Mouse (Mus musculus) thymus, postnatal 36 days (tissue): ENCODE results near the gene Cr1l.

Experiments
- DNase-seq, 2 experiments: peaks; one replicate each; pipeline ENCODE4 v3.0.0; 2022; ENCODE audit warnings: mixed read lengths in 2 of 2

The Cr1l gene

GRCm38 (mm10) chr1:195130953-195131674 lies at the start of gene Cr1l:
Gene Cr1l (minus strand): TSS chr1:195131586.
- peak; percentile 90 to 92 for DNase-seq

GRCm38 (mm10) chr1:195175980-195176931 lies 44.9 kb upstream of the Cr1l start, which contains the start of gene Cr2:
Gene Cr2 (minus strand): TSS chr1:195176716.
- DNase-seq: peak; percentile 85 to 87

- DNase-seq: no peak
Measured at GRCm38 (mm10) chr1:195164996-195165755, 33.8 kb upstream of the Cr1l start.

GRCm38 (mm10) chr1:195132070-195132469 lies 684 bp upstream of the Cr1l start:
- no peak for DNase-seq

- no peak for DNase-seq
Measured at GRCm38 (mm10) chr1:195131675-195132015, 259 bp upstream of the Cr1l start.

GRCm38 (mm10) chr1:195130479-195130878 lies 907 bp downstream of the Cr1l start:
- no peak for DNase-seq

- DNase-seq: no peak
Measured at GRCm38 (mm10) chr1:195129867-195130266, 1.5 kb downstream of the Cr1l start.

GRCm38 (mm10) chr1:195114414-195114813 lies 17.0 kb downstream of the Cr1l start:
- DNase-seq: no peak

- no peak for DNase-seq
Measured at GRCm38 (mm10) chr1:195113621-195114020, 17.8 kb downstream of the Cr1l start.

GRCm38 (mm10) chr1:195100693-195101092 lies 30.7 kb downstream of the Cr1l start:
- no peak for DNase-seq

- no peak for DNase-seq
Measured at GRCm38 (mm10) chr1:195098004-195098403, 33.4 kb downstream of the Cr1l start.

- DNase-seq: peak; percentile 70 to 79
Measured at GRCm38 (mm10) chr1:195092220-195092720, 39.1 kb downstream of the Cr1l start, which contains the start of gene Cd46. Gene Cd46 (minus strand): TSS chr1:195092249.

GRCm38 (mm10) chr1:195091699-195092219 lies 39.6 kb downstream of the Cr1l start:
- no peak for DNase-seq

GRCm38 (mm10) chr1:195082142-195082541 lies 49.2 kb downstream of the Cr1l start:
- no peak for DNase-seq
